In genomic region chr4:35156149-35156611, GRCm38 (mm10) we compare ENCODE assay signal across 8 mouse cellular contexts. TPM values are rescaled to one million over a fixed set of nuclear protein-coding genes. Genes with fewer than 3 reads are reported as not detected.
DNase-seq lines count a peak whose midpoint lies in the region; ATAC-seq lines count a peak whose summit lies in the region.

No protein-coding gene starts in this region.

- DNase-seq in cerebellum, adult 18-20 months, result peak; percentile 12 to 15
- DNase-seq in cerebellum, adult 11 months, result no peak
- DNase-seq in gastrocnemius, postnatal 36 days, result peak; percentile 30 to 49
- DNase-seq in liver, result peak; percentile 69
- DNase-seq in spleen, postnatal 36 days (ENCODE audit: low spot score in 2 of 2), result peak; percentile 53 to 56

- H3K9ac ChIP-seq in midbrain, embryonic 15.5 days, result peak overlapping the region; percentile 43

- H3K27ac ChIP-seq in midbrain, embryonic 15.5 days, result peak overlapping the region; percentile 60

- H3K4me1 ChIP-seq in midbrain, embryonic 15.5 days, result peaks cover 17% of the 10 kb centered on the region

- peak overlapping the region; percentile 45 for H3K4me3 ChIP-seq in midbrain, embryonic 15.5 days

- H3K4me2 ChIP-seq in midbrain, embryonic 15.5 days, result peak overlapping the region; percentile 82

- no peaks in the 10 kb centered on the region for H3K36me3 ChIP-seq in midbrain, embryonic 15.5 days (replicated peaks)

- 0 out of 2 replicates have a peak, but pooled peaks cover 15% of the 10 kb centered on the region for H3K27me3 ChIP-seq in midbrain, embryonic 15.5 days (replicated peaks)

- peak; percentile 49 for ATAC-seq in common myeloid progenitor, adult 5-6 weeks (replicated peaks; ENCODE audit: low read depth, poor library complexity, severe bottlenecking)
- ATAC-seq in inflammation-experienced regulatory T-cells, adult 6 months, result peak; percentile 48
- ATAC-seq in midbrain, embryonic 15.5 days (replicated peaks), result peak; percentile 69

- intact Hi-C loops in gastrocnemius, postnatal 36 days (cut with DNase I), result loop anchor here (2.0 kb wide), 1 partner anchor 197 kb away; no protein-coding TSS in a partner anchor

- under 1% methylated on average over 26 of the region's 26 CpGs for WGBS in midbrain, embryonic 15.5 days

- no peaks in the 10 kb centered on the region for H3K9me3 ChIP-seq in midbrain, embryonic 15.5 days

RNA-seq across cellular contexts. Expression of gene Mob3b, which starts 1.1 kb away (rescaled TPM):
- 3.0 and 3.4 TPM in 2 replicates for total RNA-seq in common myeloid progenitor, adult 5-6 weeks (2017)
- total RNA-seq in gastrocnemius, postnatal 36 days (2021), result 1 to 10 TPM in 1 of 2 experiments, under 1 TPM in 1; 0.38 to 1.1 TPM
- 1 to 10 TPM; 1.2 to 5.7 (median 3.2) TPM for polyA plus RNA-seq in inflammation-experienced regulatory T-cells, adult 6 months (2017; shearing (Covaris generic))
- 5.6 and 5.8 TPM in 2 replicates for polyA plus RNA-seq in midbrain, embryonic 15.5 days (2015; fragmentation: Nextera tagmentation; extraction: Ambion mirVana)

RNA-seq across cellular contexts. Expression of gene Ifnk, which starts 4.3 kb away (rescaled TPM):
- not detected in 2 replicates for total RNA-seq in common myeloid progenitor, adult 5-6 weeks (2017)
- not detected for total RNA-seq in gastrocnemius, postnatal 36 days (2021)
- polyA plus RNA-seq in inflammation-experienced regulatory T-cells, adult 6 months (2017; shearing (Covaris generic)), result not detected
- not detected in 2 replicates for polyA plus RNA-seq in midbrain, embryonic 15.5 days (2015; fragmentation: Nextera tagmentation; extraction: Ambion mirVana)
